Mouse (Mus musculus) v-Abl transformed pro-B cells (cell line): ENCODE data around the gene Mthfr.
"Not testable (repeated sequence)": the region's sequence is repeated elsewhere in the genome, so short reads cannot be mapped to it uniquely, and the experiment has no call there.

Experiments
- in situ Hi-C, 2 experiments: fragments of 400-800 bp; cut with MboI; formaldehyde crosslinking; loops; one replicate each; pipeline ENCODE4 v1.15.1; 2025; ENCODE audit not compliant: unreplicated experiment in 2 of 2

The Mthfr gene

GRCm38 (mm10) chr4:148039254-148040028 lies 564 bp downstream of the Mthfr start:
- in situ Hi-C loops = loop anchor here in 1 of 2 experiments (5.0 kb wide), 1 partner anchor 48 kb away; the partner anchor contains the start of gene Agtrap

DNA sequence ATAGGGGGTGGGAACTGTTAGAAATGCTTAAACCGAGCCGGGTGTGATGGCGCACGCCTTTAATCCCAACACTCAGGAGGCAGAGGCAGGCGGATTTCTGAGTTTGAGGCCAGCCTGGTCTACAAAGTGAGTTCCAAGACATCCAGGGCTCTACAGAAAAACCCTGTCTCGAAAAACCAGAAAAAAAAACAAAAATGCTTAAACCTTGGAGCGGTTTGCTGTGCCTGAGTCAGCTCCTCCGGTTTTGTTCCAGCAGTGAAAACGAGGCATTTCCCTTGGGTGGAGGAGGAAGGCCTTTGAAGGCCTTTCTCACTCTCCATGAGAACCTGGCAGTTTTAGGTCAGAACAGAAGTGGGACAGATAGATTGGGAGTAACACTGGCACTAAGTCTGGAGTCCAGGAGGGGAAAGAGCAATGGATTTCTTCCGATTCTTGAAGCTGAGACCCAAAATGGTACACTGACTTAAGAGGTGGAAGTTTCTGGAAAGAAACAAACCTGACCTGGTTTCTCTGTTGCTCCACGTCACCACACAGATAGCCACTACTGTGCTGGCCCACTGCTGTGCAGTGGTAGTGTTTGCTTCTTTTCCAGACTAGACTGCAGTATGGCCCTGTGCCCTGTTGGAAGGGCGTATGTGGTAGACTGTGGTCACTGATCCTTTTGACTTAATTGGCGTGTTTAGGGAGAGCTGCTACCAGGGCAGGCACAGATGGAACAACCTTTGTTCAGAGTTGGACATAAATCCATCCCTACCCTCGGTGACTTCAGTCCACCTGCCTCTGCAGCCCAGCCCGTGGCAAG lies 1.4 kb downstream of the Mthfr start:
- in situ Hi-C loops = no loop called here

GRCm38 (mm10) chr4:148040933-148041610 lies 2.2 kb downstream of the Mthfr start:
- in situ Hi-C loops = no loop called here

GRCm38 (mm10) chr4:148041611-148042191 lies 2.8 kb downstream of the Mthfr start:
- in situ Hi-C loops = no loop called here

- in situ Hi-C loops = not testable (repeated sequence)
Observed at GRCm38 (mm10) chr4:148043327-148043726, 4.5 kb downstream of the Mthfr start.

DNA sequence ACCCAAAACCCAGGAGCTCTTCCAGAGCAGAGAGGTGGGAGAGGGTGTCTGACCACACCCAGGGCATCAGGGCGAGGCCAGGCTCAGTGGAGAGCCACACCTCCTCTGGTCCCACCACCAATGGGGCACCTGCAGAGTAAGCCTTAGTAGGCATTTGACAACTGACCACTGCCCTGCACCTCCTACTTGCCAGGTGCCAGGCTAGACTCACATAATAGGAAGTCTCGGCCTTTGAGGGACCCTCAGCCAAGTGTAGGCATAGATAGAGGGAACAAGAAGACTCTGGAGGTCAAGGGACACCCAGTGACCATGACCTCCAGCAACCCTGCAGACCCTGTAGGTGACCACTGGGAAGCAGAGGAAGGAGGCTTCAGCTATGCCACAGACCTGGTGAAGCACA lies 5.2 kb downstream of the Mthfr start:
- in situ Hi-C loops = no loop called here

GRCm38 (mm10) chr4:148046450-148047031 lies 7.7 kb downstream of the Mthfr start:
- in situ Hi-C loops = no loop called here

GRCm38 (mm10) chr4:148050396-148050914 lies 11.6 kb downstream of the Mthfr start:
- in situ Hi-C loops = not testable (repeated sequence)

DNA sequence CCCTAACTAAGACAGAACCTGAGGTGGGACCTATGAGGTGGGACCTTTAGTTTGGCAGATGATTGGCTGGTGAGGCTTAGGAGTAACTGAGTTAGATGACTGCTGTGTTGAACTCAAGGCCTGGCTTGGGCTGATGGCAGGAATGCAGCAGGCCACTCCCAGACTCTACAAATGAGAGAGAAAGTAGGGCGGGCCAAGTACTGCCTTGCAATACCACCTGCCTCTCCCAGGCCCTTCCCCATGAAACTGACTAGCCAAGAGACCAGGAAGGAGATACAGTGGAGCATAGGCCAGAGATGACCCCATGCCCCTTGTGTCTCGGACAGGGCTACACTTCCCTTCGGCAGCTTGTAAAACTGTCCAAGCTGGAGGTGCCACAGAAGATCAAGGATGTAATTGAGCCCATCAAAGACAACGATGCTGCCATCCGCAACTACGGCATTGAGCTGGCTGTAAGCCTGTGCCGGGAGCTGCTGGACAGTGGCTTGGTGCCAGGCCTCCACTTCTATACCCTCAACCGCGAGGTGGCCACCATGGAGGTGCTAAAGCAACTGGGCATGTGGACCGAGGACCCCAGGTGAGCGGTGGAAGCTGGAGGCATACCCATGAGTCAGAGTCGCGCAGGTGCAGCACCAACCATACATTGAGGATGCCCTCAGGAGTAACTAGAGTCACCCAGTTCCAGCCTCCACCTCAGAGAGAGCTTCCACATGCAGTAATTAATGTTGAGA lies 12.3 kb downstream of the Mthfr start:
- in situ Hi-C loops = no loop called here

DNA sequence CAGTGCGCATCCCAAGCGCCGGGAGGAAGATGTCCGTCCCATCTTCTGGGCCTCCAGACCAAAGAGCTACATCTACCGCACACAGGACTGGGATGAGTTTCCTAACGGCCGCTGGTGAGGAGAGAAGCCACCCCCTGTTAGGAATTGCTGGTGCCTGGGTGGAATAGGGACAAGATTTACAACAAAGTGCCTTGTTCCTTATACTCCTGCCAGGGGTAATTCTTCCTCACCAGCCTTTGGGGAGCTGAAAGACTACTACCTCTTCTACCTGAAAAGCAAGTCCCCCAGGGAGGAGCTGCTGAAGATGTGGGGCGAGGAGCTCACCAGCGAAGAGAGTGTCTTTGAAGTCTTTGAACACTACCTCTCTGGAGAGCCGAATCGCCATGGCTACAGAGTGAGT lies 13.0 kb downstream of the Mthfr start:
- in situ Hi-C loops = no loop called here

DNA sequence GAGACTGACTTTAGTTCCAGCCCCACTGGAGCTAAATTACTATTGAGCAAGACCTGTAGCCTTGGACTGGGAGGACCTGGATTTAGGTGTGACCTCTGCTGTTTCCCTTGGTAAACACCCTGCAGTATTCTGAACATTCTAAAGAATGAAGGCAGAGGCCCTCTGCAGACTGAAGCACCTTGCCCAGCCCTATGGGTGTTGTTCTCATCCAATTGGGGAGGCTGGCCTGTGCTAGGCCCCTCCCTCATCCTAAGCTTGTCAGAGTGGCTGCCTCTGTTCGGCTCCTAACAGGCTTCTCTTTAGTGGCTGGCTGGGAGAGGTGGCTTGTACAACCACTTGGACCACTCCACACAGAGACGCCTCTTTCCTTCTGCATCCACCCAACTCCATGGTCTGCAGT lies 14.1 kb downstream of the Mthfr start:
- in situ Hi-C loops = no loop called here

- in situ Hi-C loops = no loop called here
Observed at GRCm38 (mm10) chr4:148053417-148053920, 14.6 kb downstream of the Mthfr start.

GRCm38 (mm10) chr4:148054961-148055695 lies 16.3 kb downstream of the Mthfr start:
- in situ Hi-C loops = no loop called here

DNA sequence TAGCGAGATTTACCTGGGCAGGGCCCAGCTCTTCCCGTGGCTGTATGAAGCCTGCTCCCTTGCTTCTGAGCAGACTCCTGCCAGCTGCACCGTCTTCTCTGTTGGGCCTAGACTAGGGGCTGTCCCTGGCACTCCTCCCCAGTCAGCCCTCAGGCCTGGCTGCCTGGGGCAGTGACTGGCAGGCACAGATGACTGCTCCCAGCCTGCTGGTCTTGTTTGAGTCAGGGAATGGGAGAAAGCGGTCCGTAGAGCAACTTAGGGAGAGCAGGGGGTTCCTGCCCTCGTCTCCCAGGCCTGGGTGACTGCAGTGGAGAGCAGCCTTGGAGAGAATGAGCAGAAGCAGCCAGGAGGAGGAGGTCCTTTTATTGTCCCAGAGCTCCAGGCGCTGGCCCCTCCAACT lies 17.4 kb downstream of the Mthfr start:
- in situ Hi-C loops = no loop called here

- in situ Hi-C loops = no loop called here
Observed at GRCm38 (mm10) chr4:148056801-148057200, 17.9 kb downstream of the Mthfr start.

DNA sequence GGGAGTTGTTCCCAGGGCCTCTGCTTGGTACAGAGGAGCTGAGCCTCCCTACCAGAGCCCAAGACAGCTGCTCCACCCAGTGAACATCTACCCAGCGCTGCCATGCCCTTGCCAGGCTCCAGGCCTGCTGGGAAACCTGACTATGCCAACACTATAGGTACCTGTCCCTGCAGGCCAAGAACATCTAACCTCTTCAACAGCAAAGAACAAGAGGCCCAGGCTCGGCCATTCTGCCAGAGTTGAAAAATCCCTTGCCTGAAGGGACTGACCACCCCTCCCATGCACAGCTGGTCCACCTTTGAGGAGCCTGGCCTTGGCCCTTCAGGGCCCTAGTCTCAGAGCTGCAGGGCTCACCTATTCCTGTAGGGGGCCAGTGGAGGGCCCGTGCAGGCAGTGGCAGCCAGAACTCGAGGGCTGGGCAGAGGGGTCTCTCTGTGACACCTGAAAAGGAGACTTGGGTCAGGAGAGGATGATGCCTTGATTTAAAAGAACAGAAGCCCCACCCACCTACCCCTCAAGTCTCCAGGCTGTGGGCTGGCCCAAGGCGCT lies 18.9 kb downstream of the Mthfr start:
- in situ Hi-C loops = no loop called here

DNA sequence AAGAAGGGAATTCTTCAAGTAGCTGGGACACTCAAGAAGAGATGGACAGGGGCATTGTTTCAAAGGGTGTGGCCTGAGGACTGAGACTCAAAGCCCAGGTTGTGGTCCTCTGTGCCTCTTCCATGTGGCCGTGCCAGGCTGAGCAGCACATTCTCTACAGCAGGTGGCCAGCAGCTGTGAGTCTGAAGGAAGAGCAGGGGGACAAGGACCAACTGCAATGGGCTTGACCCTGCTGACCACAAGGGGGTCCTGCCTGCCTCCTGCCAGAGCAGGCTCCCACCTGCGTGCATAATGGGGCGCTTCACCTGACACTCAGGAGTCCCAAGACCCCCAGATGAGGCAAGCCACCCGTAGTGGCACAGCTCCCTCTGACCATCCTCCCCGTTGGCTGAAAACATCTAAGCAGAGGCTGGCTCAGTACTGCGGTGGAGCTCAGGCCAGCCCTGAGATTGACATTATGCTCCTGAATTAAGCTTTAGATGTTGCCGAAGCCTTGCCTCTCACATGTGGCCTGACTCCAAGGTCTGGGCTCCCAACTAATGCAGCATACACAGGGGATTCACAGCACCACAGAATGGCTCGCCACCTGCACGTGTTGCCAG lies 19.4 kb downstream of the Mthfr start:
- in situ Hi-C loops = no loop called here

GRCm38 (mm10) chr4:148058993-148059392 lies 20.1 kb downstream of the Mthfr start:
- in situ Hi-C loops = no loop called here
